In genomic region chr17:77711130-77711529, GRCm38 (mm10) we compare ENCODE assay signal across 15 mouse cellular contexts.
"Had no signal": no experiment of that assay in that cellular context is flagged by ENCODE, and none has a peak within 500 bp of the region (broad histone marks: within the 10 kb centered on the region; RNA-seq: fewer than 3 reads in every experiment).

No protein-coding gene starts in this region.

- H3K9ac ChIP-seq: limb, embryonic 12.5 days; limb, embryonic 15.5 days; liver, embryonic 14.5 days; liver, postnatal 0 days; lung, embryonic 14.5 days; neural tube, embryonic 13.5 days had no signal

- H3K27me3 ChIP-seq: limb, embryonic 12.5 days; limb, embryonic 15.5 days; neural tube, embryonic 13.5 days had no signal

- H3K36me3 ChIP-seq: limb, embryonic 12.5 days; limb, embryonic 15.5 days; neural tube, embryonic 13.5 days had no signal

- H3K27ac ChIP-seq: limb, embryonic 12.5 days; limb, embryonic 15.5 days; liver, embryonic 14.5 days; macrophage; neural tube, embryonic 13.5 days had no signal

- H3K4me2 ChIP-seq: limb, embryonic 12.5 days; limb, embryonic 15.5 days; liver, embryonic 11.5 days; lung, embryonic 14.5 days; neural tube, embryonic 13.5 days had no signal

- H3K4me1 ChIP-seq: limb, embryonic 12.5 days; limb, embryonic 15.5 days; neural tube, embryonic 13.5 days had no signal

- ATAC-seq: liver, postnatal 0 days; lung, postnatal 0 days had no signal

- H3K9me3 ChIP-seq: limb, embryonic 12.5 days; limb, embryonic 15.5 days; neural tube, embryonic 13.5 days had no signal

- DNase-seq: kidney, adult 18-20 months; left cerebral cortex, postnatal 4 days; liver, postnatal 0 days; lung, embryonic 14.5 days; midbrain, embryonic 14.5 days; thymus, adult 18-20 months; thymus, postnatal 36 days had no signal

- H3K4me3 ChIP-seq: limb, embryonic 12.5 days; limb, embryonic 15.5 days; myocyte; neural tube, embryonic 13.5 days had no signal
